Mouse (Mus musculus) E14TG2a.4 (cell line): ENCODE results near the gene Foxa3.

Source experiments
- CTCF ChIP-seq: conservative IDR thresholded peaks from 2 replicates; pipeline ENCODE4 v1.5.1; 2014; ENCODE audit warnings: low read length
- NANOG ChIP-seq: IDR thresholded peaks from 2 replicates; pipeline ENCODE4 v1.6.1; 2014; ENCODE audit warnings: borderline replicate concordance, low read length, mixed read lengths

DNA sequence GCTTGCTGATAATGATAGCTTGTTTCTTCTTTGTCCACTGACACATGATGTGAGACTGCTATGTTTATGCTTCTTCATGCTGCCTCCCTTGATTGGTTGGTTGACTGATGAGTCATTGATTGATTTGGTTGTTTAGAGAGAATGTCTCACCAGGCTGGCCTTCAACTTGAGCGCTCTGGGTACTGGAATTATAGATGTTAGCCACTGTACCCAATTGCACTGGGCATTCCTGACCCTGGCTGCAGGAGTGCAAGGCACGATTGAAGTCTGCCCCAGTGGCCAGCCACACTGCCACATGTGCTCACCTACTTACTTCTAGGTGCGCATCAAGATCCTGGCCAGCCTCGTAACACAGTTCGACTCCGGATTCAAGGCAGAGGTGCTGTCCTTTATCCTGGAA lies 21.3 kb upstream of the Foxa3 start:
- TF ChIP-seq CTCF (no peak), NANOG (no peak)
